Mouse (Mus musculus): ENCODE measurements around the gene Pax7. TPM values are rescaled to one million over a fixed set of nuclear protein-coding genes. Genes with fewer than 3 reads are reported as not detected.

The Pax7 gene
- polyA plus RNA-seq, 1 experiment from 2014 or later, result not detected

GRCm38 (mm10) chr4:139826231-139826630 is 7.1 kb downstream of the Pax7 start:
- no peak for ATAC-seq (ENCODE audit: low FRiP score, low TSS enrichment)

GRCm38 (mm10) chr4:139825326-139826112 is 7.8 kb downstream of the Pax7 start:
- ATAC-seq (ENCODE audit: low FRiP score, low TSS enrichment), result no peak
- no peak overlapping the region for H3K4me2 ChIP-seq (replicated peaks; ENCODE audit: low read depth, low read length)
- H3K4me1 ChIP-seq (ENCODE audit: insufficient read depth, low read length), result peaks cover 9% of the 10 kb centered on the region
- no peak overlapping the region for H3K9ac ChIP-seq (replicated peaks; ENCODE audit: low read length)
- H3K36me3 ChIP-seq (ENCODE audit: insufficient read depth, low read length), result no peaks in the 10 kb centered on the region
- no peak overlapping the region for H3K27ac ChIP-seq (ENCODE audit: low read length)
- H3K4me3 ChIP-seq (ENCODE audit: low read length), result no peak overlapping the region
- WGBS, result 1% methylated on average over 14 of the region's 14 CpGs
- H3K27me3 ChIP-seq (ENCODE audit: insufficient read depth, low read length), result peaks cover 99% of the 10 kb centered on the region
- no peaks in the 10 kb centered on the region for H3K9me3 ChIP-seq (ENCODE audit: low read length)

More at GRCm38 (mm10) chr4:139826231-139826630, 7.1 kb downstream of the Pax7 start:
- 0% methylated on average over 3 of the region's 3 CpGs for WGBS
- Histone ChIP-seq H3K27ac (ENCODE audit: low read length) (no peak overlapping the region), H3K9me3 (ENCODE audit: low read length) (no peaks in the 10 kb centered on the region), H3K36me3 (ENCODE audit: insufficient read depth, low read length) (no peaks in the 10 kb centered on the region), H3K9ac (replicated peaks; ENCODE audit: low read length) (no peak overlapping the region), H3K4me2 (replicated peaks; ENCODE audit: low read depth, low read length) (no peak overlapping the region), H3K27me3 (ENCODE audit: insufficient read depth, low read length) (peaks cover 100% of the 10 kb centered on the region), H3K4me3 (ENCODE audit: low read length) (no peak overlapping the region), H3K4me1 (ENCODE audit: insufficient read depth, low read length) (peaks cover 8% of the 10 kb centered on the region)

GRCm38 (mm10) chr4:139824572-139825325 is 8.6 kb downstream of the Pax7 start:
- ATAC-seq (ENCODE audit: low FRiP score, low TSS enrichment), result no peak

GRCm38 (mm10) chr4:139823870-139824472 is 9.4 kb downstream of the Pax7 start:
- Histone ChIP-seq H3K4me2 (replicated peaks; ENCODE audit: low read depth, low read length) (no peak overlapping the region), H3K4me3 (ENCODE audit: low read length) (no peak overlapping the region)

More at GRCm38 (mm10) chr4:139824572-139825325, 8.6 kb downstream of the Pax7 start:
- under 1% methylated on average over 22 of the region's 22 CpGs for WGBS
- Histone ChIP-seq H3K9me3 (ENCODE audit: low read length) (no peaks in the 10 kb centered on the region), H3K27me3 (ENCODE audit: insufficient read depth, low read length) (peaks cover 99% of the 10 kb centered on the region), H3K27ac (ENCODE audit: low read length) (no peak overlapping the region), H3K36me3 (ENCODE audit: insufficient read depth, low read length) (no peaks in the 10 kb centered on the region), H3K4me2 (replicated peaks; ENCODE audit: low read depth, low read length) (no peak overlapping the region), H3K9ac (replicated peaks; ENCODE audit: low read length) (no peak overlapping the region), H3K4me1 (ENCODE audit: insufficient read depth, low read length) (peaks cover 9% of the 10 kb centered on the region), H3K4me3 (ENCODE audit: low read length) (no peak overlapping the region)

GRCm38 (mm10) chr4:139823138-139823869 is 10.0 kb downstream of the Pax7 start:
- H3K4me1 ChIP-seq (ENCODE audit: insufficient read depth, low read length), result peaks cover 9% of the 10 kb centered on the region
- no peak overlapping the region for H3K9ac ChIP-seq (replicated peaks; ENCODE audit: low read length)
- WGBS, result 1% methylated on average over 44 of the region's 44 CpGs
- H3K27ac ChIP-seq (ENCODE audit: low read length), result no peak overlapping the region
- peaks cover 99% of the 10 kb centered on the region for H3K27me3 ChIP-seq (ENCODE audit: insufficient read depth, low read length)
- H3K9me3 ChIP-seq (ENCODE audit: low read length), result no peaks in the 10 kb centered on the region
- H3K4me2 ChIP-seq (replicated peaks; ENCODE audit: low read depth, low read length), result no peak overlapping the region
- no peak overlapping the region for H3K4me3 ChIP-seq (ENCODE audit: low read length)
- no peak for ATAC-seq (ENCODE audit: low FRiP score, low TSS enrichment)
- no peaks in the 10 kb centered on the region for H3K36me3 ChIP-seq (ENCODE audit: insufficient read depth, low read length)

More at GRCm38 (mm10) chr4:139823870-139824472, 9.4 kb downstream of the Pax7 start:
- Histone ChIP-seq H3K9ac (replicated peaks; ENCODE audit: low read length) (no peak overlapping the region), H3K9me3 (ENCODE audit: low read length) (no peaks in the 10 kb centered on the region), H3K27me3 (ENCODE audit: insufficient read depth, low read length) (peaks cover 99% of the 10 kb centered on the region), H3K36me3 (ENCODE audit: insufficient read depth, low read length) (no peaks in the 10 kb centered on the region), H3K27ac (ENCODE audit: low read length) (no peak overlapping the region), H3K4me1 (ENCODE audit: insufficient read depth, low read length) (peaks cover 9% of the 10 kb centered on the region)
- no peak for ATAC-seq (ENCODE audit: low FRiP score, low TSS enrichment)
- WGBS, result under 1% methylated on average over 31 of the region's 32 CpGs

- Histone ChIP-seq H3K36me3 (ENCODE audit: insufficient read depth, low read length) (no peaks in the 10 kb centered on the region), H3K27ac (ENCODE audit: low read length) (no peak overlapping the region), H3K4me1 (ENCODE audit: insufficient read depth, low read length) (peaks cover 9% of the 10 kb centered on the region), H3K4me3 (ENCODE audit: low read length) (no peak overlapping the region; the same call in 1 of the 2 replicates), H3K27me3 (ENCODE audit: insufficient read depth, low read length) (peaks cover 99% of the 10 kb centered on the region), H3K9ac (replicated peaks; ENCODE audit: low read length) (no peak overlapping the region), H3K4me2 (replicated peaks; ENCODE audit: low read depth, low read length) (no peak overlapping the region), H3K9me3 (ENCODE audit: low read length) (no peaks in the 10 kb centered on the region)
- whole genome bisulfite sequencing, result 2% methylated on average over 28 of the region's 28 CpGs
- ATAC-seq (ENCODE audit: low FRiP score, low TSS enrichment), result no peak
Measured at GRCm38 (mm10) chr4:139822214-139823137, 10.9 kb downstream of the Pax7 start.

- H3K27me3 ChIP-seq (ENCODE audit: insufficient read depth, low read length), result peaks cover 99% of the 10 kb centered on the region
- peaks cover 9% of the 10 kb centered on the region for H3K4me1 ChIP-seq (ENCODE audit: insufficient read depth, low read length)
- peak overlapping the region; percentile 31 for H3K4me3 ChIP-seq (ENCODE audit: low read length)
- WGBS, result under 1% methylated on average over 62 of the region's 65 CpGs
- ATAC-seq (ENCODE audit: low FRiP score, low TSS enrichment), result peak; percentile 46; the same call in 1 of the 2 replicates
- H3K4me2 ChIP-seq (replicated peaks; ENCODE audit: low read depth, low read length), result peak overlapping the region; percentile 34
- no peaks in the 10 kb centered on the region for H3K9me3 ChIP-seq (ENCODE audit: low read length)
- H3K9ac ChIP-seq (replicated peaks; ENCODE audit: low read length), result no peak overlapping the region
- H3K27ac ChIP-seq (ENCODE audit: low read length), result no peak overlapping the region
- no peaks in the 10 kb centered on the region for H3K36me3 ChIP-seq (ENCODE audit: insufficient read depth, low read length)
Measured at GRCm38 (mm10) chr4:139821491-139822160, 11.7 kb downstream of the Pax7 start.

GRCm38 (mm10) chr4:139821071-139821470 is 12.3 kb downstream of the Pax7 start:
- Histone ChIP-seq H3K36me3 (ENCODE audit: insufficient read depth, low read length) (no peaks in the 10 kb centered on the region), H3K4me1 (ENCODE audit: insufficient read depth, low read length) (peaks cover 9% of the 10 kb centered on the region), H3K4me2 (replicated peaks; ENCODE audit: low read depth, low read length) (peak overlapping the region; percentile 34), H3K9me3 (ENCODE audit: low read length) (no peaks in the 10 kb centered on the region), H3K9ac (replicated peaks; ENCODE audit: low read length) (no peak overlapping the region), H3K27me3 (ENCODE audit: insufficient read depth, low read length) (peaks cover 99% of the 10 kb centered on the region), H3K27ac (ENCODE audit: low read length) (no peak overlapping the region), H3K4me3 (ENCODE audit: low read length) (peak overlapping the region; percentile 31)
- ATAC-seq (ENCODE audit: low FRiP score, low TSS enrichment), result no peak
- 2% methylated on average over 22 of the region's 22 CpGs for WGBS
